Mouse (Mus musculus): Measurements from ENCODE around the gene Egfl6.

DNA sequence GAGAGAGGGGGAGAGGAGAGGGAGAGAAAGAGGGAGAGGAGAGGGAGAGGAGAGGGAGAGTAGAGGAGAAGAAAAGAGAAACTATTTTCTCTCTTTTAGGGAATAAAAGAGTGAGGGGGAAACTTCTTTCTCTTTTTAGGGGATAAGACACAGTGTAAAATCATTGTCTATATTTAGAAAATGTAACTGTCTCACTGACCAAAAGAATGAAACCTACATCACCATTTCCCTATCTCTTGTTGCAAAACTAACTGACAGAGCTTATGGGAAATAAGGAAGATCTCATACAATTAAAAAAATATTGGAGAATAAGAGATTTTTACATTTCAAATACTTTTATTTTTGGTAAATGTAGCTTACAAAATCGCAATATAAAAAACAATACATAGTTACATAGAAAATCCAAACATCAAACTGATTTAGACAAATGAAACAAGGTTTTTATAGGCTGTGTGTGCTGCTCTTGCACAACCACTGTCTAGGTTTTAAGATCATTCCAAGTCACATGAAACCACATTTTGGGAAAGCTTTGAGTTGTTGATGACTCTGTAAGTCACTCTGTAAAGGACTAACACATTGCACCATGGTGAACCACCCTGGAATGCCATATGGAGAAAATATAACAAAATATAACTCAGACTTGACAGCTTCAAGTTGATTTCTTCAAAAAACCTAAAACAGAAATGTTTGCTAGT, 85.9 kb downstream of the Egfl6 start:
- TF ChIP-seq CTCF (IDR thresholded peaks at IDR 0.05) (no peak), EP300 (IDR thresholded peaks at IDR 0.05) (no peak)
